Mouse (Mus musculus): Measurements from ENCODE around the gene Olfr1196.
"Not testable (repeated sequence)": the region's sequence is repeated elsewhere in the genome, so short reads cannot be mapped to it uniquely, and the experiment has no call there.

DNA sequence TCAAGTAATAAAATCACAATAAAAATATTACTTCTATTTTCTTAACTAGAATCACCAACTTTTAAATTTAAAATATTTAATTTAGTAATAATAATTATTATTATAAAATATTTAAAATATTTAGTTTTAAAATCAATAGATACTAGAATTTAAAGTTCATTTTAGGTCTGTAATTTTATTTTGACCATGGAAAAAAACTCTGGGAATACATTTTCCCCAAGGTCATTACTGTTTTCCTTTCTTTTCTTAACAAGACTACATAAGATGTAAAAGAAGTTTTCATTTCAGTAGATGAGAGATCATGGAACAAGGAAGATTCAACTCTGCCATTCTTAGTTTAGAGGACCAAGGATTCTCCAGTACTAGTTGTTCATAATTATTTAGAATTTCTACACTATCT is 29.1 kb downstream of the Olfr1196 start, which contains the start of gene Olfr1193:
- TF ChIP-seq MXI1 (IDR thresholded peaks at IDR 0.05; ENCODE audit: low read depth, low read length); EP300 (IDR thresholded peaks at IDR 0.05; ENCODE audit: low read length): not testable (repeated sequence)

All from CH12.LX (cell line).